Mouse (Mus musculus) activated CD4-positive, CD25-positive, alpha-beta regulatory T cell, adult 4 months (primary cell): Measurements from ENCODE around the gene Ednra. TPM values are rescaled to one million over a fixed set of nuclear protein-coding genes. Genes with fewer than 3 reads are reported as not detected.
"Not testable (repeated sequence)": the region's sequence is repeated elsewhere in the genome, so short reads cannot be mapped to it uniquely, and the experiment has no call there.

Experiments
- ATAC-seq: one replicate; pipeline ENCODE4 v1.8.0; 2017
- polyA plus RNA-seq, 2 experiments: library from polyadenylated mRNA; unstranded; fragments of 100-300 nt; shearing (Covaris generic); gene quantifications; one replicate each; pipeline ENCODE4 v1.2.1; 2017

Ednra gene
- polyA plus RNA-seq, 2 experiments from 2014 or later, result not detected

- ATAC-seq, result no peak
These were observed 7.2 kb downstream of the Ednra start for GRCm38 (mm10) chr8:77717036-77717435.

- no peak for ATAC-seq
These were observed 9.8 kb downstream of the Ednra start for GRCm38 (mm10) chr8:77714455-77714854.

DNA sequence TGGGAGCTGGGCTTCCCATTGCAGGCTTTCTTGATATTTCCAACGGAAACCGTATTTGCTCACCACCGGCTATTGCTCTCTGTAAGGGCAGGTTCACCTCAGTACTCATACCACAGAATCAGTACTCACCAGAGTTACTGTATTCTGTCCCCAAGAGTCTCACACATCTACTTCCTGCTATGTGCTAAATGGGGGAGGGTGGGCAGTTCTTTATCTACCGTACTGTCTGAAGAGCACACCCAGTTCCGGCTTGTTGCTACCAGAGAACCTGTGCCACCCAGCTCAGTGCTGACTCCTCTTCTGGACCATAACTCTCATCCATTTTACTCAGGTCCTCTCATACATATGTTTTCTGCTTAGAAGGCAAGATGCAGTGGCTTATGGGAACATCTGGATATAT is 10.6 kb downstream of the Ednra start:
- peak; percentile 43 for ATAC-seq

DNA sequence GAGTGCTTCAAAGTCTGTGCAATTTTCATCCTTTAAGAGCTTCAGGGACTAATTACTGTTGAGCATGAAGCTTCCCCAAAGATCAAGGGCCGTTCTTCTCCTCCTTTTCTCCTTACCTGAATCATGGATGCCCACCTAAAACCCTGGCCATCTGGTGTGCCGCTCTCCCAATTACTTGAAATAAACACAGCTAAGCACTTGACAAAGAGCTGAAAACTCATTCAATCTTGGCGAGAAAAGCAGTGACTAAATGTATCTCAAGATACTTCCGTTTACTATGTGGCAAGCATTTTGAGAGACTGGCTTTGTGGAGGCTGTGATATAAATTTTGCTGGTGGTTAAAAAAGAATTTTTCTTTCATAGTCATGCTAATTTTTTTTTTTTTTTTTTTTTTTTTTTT is 19.5 kb downstream of the Ednra start:
- ATAC-seq, result no peak

- no peak for ATAC-seq
These were observed 26.2 kb downstream of the Ednra start for GRCm38 (mm10) chr8:77698028-77698427.

DNA sequence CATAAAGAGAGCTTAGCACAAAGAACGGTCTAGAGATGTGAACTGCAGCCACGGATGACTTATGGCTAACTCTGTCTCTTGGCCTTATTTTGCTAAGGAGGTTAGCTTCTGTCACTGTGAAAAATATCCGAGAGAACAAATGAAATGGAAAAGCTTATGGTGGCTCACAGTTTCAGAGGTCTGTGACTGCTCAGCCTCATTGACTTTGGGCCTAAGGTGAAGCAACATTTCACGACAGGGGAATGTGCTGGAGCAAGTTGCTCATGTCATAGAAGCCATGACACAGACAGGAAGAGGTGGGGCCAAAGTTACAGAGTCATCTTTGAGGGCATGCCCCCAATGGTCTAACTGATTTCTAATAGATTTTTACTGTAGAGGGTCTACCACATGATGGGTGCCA is 28.1 kb downstream of the Ednra start:
- no peak for ATAC-seq

DNA sequence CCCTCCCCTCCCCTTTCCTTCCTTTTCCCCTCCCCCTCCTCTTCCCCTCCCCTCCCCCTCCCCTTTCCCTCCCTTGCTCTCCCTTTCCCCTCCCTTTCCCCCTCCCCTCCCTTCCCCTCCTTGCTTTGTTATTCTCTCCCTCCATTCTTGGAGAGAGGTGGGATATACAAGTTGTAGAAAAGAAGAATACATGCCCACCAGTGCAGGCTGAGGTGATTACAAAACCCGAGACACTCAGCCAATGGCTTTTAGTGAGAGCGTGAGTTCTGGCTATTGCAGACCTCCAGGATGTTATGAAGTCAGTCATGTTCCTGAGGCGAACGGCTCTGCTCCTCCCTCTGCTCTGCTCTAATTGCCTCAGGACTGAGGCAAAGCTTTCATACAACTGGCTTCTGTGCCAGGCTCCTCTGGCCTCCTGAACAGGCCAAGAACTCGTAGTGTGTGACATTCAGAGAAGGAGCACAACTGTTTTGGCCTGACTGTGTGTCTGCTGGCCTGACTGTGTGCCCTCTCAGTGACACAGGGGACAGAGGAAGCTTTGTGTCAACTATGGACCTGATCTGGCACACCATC is 28.7 kb downstream of the Ednra start:
- ATAC-seq, result no peak

DNA sequence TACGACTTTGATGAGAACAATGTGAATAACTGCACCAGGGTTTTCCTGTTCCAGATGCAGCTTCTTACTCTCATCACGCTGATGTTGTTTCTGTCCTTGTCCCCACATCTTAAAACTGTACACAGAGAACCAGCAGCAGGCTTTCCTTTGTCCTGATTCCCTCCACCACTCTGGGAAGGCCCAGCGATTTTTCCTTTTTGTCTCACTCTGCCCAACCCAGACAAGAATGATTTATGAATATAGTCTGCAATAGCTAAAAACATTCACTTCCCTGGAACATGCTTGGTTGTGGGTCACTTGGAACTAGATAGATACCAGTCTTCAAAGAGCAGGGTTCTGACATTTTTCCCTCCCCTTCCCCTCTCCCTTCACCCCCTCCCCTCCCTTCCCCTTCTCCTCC is 29.2 kb downstream of the Ednra start:
- ATAC-seq, result no peak

GRCm38 (mm10) chr8:77694588-77694987 is 29.7 kb downstream of the Ednra start:
- no peak for ATAC-seq

GRCm38 (mm10) chr8:77689421-77690059 is 34.7 kb downstream of the Ednra start:
- not testable (repeated sequence) for ATAC-seq

DNA sequence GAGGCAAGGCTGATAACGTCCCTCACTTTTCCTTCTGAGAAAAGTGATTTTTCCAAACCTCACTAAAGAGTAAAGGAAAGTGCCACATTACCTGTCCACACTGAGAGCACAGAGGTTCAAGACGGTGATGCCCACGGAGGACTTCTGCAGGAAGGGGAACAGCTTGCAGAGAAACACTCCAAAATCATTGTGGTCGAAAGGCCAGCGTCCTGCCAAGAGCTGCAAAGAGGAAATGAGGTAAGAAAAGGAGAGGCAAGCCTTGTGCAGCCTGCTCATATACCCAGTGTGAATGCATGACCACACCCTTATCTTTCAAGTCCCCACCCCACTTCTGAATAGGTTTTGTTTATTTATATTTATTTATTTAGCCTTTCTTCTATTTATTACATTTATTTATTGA is 35.3 kb downstream of the Ednra start:
- ATAC-seq, result no peak

DNA sequence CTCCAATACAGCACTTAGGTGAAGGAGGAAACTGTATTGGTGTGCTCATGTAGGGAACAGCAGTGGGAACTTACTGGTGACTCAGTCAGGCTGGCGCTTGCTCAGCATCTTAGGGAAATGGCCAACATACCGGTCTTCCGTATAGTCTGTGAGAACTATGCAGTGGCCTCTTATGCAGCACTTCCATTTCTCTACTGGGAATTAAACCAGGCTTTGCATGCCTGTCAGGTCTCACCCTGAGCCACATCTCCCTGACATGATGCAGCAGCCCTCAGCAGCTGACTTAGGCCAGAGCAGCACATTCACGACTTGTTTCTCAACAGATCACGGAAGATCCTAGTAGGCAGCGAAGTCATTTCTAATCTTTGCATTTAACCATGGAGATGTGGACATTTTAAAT is 39.9 kb downstream of the Ednra start:
- ATAC-seq, result no peak

DNA sequence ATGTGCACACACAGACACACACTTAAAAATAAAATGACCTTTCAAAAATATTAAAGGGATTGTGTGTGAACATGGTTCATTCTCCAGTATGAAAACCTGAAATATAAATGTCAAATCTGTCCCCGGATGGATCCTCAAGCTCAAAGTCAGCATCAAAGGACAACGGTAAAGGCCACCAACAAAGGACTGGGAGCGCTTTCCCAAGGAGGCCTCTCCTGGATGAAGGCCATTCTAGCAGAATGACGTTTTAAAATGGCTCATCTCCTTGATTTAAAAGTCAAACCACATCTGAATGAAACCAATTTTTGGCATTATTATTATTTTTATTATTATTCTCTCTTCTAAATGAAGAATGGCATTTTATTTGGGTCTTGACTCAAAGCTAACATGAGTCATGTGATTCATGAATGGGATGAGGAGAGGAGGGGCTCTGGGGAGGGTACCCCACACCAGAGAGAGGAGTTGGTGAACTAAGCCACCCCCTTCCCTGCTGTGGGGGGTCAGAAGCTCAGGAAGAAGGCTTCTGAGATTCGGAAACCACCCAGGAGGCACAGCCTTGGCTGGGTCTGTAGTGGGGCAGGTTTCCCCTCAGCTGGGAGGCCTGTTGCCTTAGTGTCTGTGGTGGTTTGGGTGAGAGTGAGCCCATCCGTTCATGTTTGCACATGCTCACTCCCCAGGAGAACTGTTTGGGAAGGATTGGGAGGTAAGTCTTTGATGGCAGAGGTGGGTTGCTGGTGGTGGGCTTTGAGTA is 40.7 kb downstream of the Ednra start:
- ATAC-seq, result no peak

DNA sequence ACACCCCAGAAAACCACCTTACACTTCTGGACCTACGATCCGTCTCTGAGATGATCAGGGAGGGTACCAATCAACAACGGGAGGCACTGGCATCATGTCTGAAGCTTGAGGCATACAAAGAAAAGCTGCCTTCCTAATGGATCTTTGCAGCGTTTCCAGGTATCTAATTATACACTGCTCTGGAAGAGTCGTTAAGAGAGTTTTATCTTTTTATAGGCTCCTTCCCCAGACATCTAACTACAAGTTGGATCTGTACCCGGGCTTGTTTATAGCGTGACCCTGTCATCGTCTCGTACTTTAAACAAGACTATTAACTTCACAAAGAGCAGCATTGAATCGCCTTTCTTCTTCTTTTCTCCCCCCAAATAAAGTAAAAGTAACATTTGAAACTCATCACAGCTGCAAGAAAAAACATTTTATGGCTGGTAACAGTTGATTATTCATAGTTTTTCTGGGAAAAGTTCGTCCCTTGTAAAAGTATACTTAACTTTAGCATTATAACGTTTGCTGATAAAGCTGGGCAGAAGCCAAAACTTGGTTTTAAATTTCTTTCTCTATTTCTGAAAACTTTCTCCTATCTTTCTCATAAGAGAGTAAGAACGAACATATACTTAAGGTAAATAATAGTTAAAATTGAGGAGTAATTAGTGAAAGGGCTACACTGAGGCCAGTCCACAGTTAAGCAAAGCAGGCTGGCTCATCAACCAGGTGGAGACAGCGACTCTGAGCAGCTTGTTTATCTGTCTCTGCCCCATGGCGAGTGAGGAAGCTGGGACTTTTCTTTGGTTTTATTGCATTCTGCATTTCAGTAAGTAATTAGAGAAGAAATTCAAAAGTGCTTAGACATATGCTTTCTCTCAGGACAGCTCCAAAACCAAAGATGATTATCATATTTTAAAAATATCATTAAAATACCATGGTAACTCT is 42.0 kb downstream of the Ednra start:
- ATAC-seq, result no peak

DNA sequence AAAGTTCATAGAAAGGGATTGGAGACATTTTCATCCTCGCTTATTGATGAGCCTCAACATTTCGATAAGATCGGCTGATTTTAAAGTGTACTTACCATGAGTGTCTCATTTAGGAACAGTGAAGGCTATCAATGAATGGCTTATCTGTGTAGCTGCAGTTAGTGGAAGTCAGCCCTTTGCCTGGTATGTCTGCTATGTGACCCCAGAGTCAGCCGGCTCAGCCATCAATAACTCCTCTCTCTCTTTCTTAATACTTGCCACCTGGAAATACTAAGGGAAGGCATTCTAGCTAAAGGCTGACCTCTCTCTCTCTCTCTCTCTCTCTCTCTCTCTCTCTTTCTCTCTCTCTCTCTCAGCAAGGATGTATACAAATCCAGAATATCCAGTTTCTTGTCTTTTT is 52.2 kb downstream of the Ednra start:
- ATAC-seq, result no peak

DNA sequence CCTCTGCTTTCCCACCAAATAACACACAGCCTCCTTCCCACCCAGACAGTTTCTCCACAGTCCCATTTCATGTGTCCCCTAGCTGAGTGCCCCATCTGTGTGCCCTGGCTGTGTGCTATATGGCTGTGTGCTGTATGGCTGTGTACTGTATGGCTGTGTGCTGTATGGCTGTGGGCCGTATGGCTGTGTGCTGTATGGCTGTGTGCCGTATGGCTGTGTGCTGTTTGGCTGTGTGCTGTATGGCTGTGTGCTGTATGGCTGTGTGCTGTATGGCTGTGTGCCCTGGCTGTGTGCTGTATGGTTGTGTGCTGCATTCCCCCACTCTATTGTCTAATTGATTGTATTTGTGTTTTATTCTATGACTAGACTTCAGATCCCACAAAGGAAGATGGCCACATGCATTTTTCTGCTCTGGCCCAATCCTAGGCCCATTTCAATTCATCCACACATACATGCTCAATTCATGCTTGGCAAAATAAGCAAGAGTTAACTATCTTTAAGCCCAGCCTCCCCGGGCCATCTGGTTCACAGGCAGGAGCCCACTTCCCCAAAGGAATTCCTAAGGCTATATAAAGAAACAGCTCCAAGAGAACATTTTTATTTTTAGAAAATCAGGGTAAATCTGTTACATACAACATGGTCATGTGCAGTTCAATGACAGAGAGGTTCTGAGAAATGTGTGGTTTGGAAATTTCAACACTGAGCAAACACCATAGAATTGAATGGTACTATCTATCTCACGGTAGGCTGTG is 53.5 kb downstream of the Ednra start:
- ATAC-seq, result no peak

DNA sequence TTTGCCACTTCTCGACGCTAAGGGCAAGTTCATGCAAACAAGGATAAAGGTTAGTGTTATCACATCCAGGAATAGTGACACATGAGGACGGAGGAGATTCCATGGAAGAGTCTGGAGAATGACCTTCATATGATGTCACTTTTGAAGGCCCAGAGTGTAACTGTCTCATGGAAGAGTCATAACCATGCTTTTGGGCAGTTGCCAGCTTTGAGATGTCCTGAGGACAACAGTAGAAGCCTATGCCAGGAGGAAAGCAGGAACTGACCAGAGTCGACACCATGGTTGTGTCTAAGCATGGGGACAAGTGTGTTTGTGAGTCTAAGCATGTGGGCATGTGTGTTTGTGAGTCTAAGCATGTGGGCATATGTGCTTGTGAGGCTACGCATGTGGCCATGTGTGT is 56.3 kb downstream of the Ednra start:
- no peak for ATAC-seq

- ATAC-seq, result no peak
These were observed 59.4 kb downstream of the Ednra start for GRCm38 (mm10) chr8:77664901-77665300.

DNA sequence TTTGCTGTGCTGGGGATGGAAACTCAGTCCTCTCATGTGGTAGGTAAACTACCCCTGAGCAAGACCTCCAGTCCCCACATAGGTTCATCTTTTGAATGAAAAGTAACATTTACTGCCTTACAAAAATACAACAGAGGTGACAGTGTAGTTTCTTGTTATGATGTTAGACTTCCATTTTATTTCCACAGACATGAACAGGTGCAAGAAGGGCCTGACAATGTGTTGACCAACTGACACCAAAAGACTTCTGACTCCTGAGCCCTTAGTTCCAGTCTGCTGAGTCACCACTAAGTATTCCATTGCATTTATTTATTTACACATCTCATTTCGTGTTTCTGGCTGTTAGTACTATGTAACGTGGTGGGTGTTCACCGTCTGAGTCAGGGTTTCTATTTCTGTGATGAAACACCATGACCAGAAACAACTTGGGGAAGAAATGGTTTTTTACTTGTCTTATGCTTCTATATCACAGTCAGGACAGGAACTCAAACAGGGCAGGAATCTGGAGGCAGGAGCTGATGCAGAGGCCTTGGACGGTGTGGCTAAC is 64.7 kb downstream of the Ednra start:
- no peak for ATAC-seq

GRCm38 (mm10) chr8:77658356-77658755 is 65.9 kb downstream of the Ednra start:
- no peak for ATAC-seq

GRCm38 (mm10) chr8:77650646-77651190 is 73.5 kb downstream of the Ednra start:
- ATAC-seq, result no peak
